Mouse (Mus musculus) intestine, embryonic 15.5 days (tissue): ENCODE measurements around the gene Hist1h1e. TPM values are rescaled to one million over a fixed set of nuclear protein-coding genes. Genes with fewer than 3 reads are reported as not detected.
"Not testable (repeated sequence)": the region's sequence is repeated elsewhere in the genome, so short reads cannot be mapped to it uniquely, and the experiment has no call there.

Source experiments
- ATAC-seq: fragments of 200-750 bp; cut with Nextera tagmentation; 2 replicates; pipeline ENCODE4 v1.8.0; 2017; ENCODE audit warnings: moderate TSS enrichment, moderate library complexity
- H3K27ac ChIP-seq: fragments of 300-500 bp; sonication (generic); 2 replicates; pipeline ENCODE4 v1.5.1; 2015; ENCODE audit warnings: mild to moderate bottlenecking, inconsistent platforms
- H3K27me3 ChIP-seq: fragments of 300-500 bp; sonication (generic); replicated peaks from 2 replicates; pipeline ENCODE4 v1.6.1; 2015; ENCODE audit warnings: inconsistent platforms
- H3K36me3 ChIP-seq: fragments of 300-500 bp; sonication (generic); 2 replicates; pipeline ENCODE4 v1.6.1; 2015; ENCODE audit warnings: inconsistent platforms
- H3K4me1 ChIP-seq: fragments of 300-500 bp; sonication (generic); replicated peaks from 2 replicates; pipeline ENCODE4 v1.6.1; 2015; ENCODE audit warnings: inconsistent platforms
- H3K4me2 ChIP-seq: fragments of 300-500 bp; sonication (generic); replicated peaks from 2 replicates; pipeline ENCODE4 v1.6.1; 2015; ENCODE audit warnings: mild to moderate bottlenecking, inconsistent platforms
- H3K4me3 ChIP-seq: fragments of 300-500 bp; sonication (generic); replicated peaks from 2 replicates; pipeline ENCODE4 v1.5.1; 2015; ENCODE audit warnings: inconsistent platforms
- H3K9ac ChIP-seq: fragments of 300-500 bp; sonication (generic); 2 replicates; pipeline ENCODE4 v1.6.1; 2015; ENCODE audit warnings: inconsistent platforms
- H3K9me3 ChIP-seq: fragments of 300-500 bp; sonication (generic); 2 replicates; pipeline ENCODE4 v1.6.1; 2016; ENCODE audit warnings: inconsistent platforms
- WGBS: fragments of 180-500 bp; shearing (Covaris S2); methylation state at CpG from one replicate; pipeline ENCODE4 v1.1.7; 2015; 5-methylcytosine and 5-hydroxymethylcytosine counted together
- polyA plus RNA-seq: library from polyadenylated mRNA; unstranded; fragments of >200 nt; fragmentation: Nextera tagmentation; extraction: Ambion mirVana; gene quantifications from 2 replicates; pipeline ENCODE4 v1.2.1, GENCODE M21; 2015

Hist1h1e gene
- polyA plus RNA-seq, 1 experiment from 2014 or later = 21.2 TPM

GRCm38 (mm10) chr13:23586099-23586939 lies 36.0 kb downstream of the Hist1h1e start:
- Histone ChIP-seq H3K9ac (peak overlapping the region; percentile 44), H3K4me2 (peak overlapping the region; percentile 63), H3K9me3 (no peaks in the 10 kb centered on the region), H3K27ac (peak overlapping the region; percentile 87), H3K27me3 (no peaks in the 10 kb centered on the region), H3K4me1 (peaks cover 16% of the 10 kb centered on the region; the same call in 1 of the 2 replicates), H3K4me3 (peak overlapping the region; percentile 23), H3K36me3 (no peaks in the 10 kb centered on the region)
- 0 out of 2 replicates have a peak, but pooled peaks have one; percentile 11 for ATAC-seq
- WGBS = 2% methylated on average over 22 of the region's 22 CpGs

GRCm38 (mm10) chr13:23585442-23586098 lies 36.8 kb downstream of the Hist1h1e start:
- H3K4me3 ChIP-seq = peak overlapping the region; percentile 45
- WGBS = under 1% methylated on average over 30 of the region's 36 CpGs
- peak overlapping the region; percentile 51 for H3K9ac ChIP-seq
- peaks cover 16% of the 10 kb centered on the region; the same call in 1 of the 2 replicates for H3K4me1 ChIP-seq
- not testable (repeated sequence) for H3K27me3 ChIP-seq, H3K36me3 ChIP-seq, H3K9me3 ChIP-seq
- peak; percentile 89 for ATAC-seq
- peak overlapping the region; percentile 96 for H3K27ac ChIP-seq
- H3K4me2 ChIP-seq = peak overlapping the region; percentile 68

- ATAC-seq = peak; percentile 18; the same call in 1 of the 2 replicates
- H3K27me3 ChIP-seq = no peaks in the 10 kb centered on the region
- WGBS = under 1% methylated on average over 21 of the region's 21 CpGs
Observed at GRCm38 (mm10) chr13:23585029-23585441, 37.3 kb downstream of the Hist1h1e start.

GRCm38 (mm10) chr13:23584331-23584730 lies 38.0 kb downstream of the Hist1h1e start:
- Histone ChIP-seq H3K27ac (peak overlapping the region; percentile 96), H3K36me3 (no peaks in the 10 kb centered on the region), H3K4me1 (peaks cover 16% of the 10 kb centered on the region; the same call in 1 of the 2 replicates), H3K4me3 (0 out of 2 replicates have a peak overlapping the region, but pooled peaks have one; percentile 45), H3K9ac (peak overlapping the region; percentile 31; the same call in 1 of the 2 replicates), H3K9me3 (no peaks in the 10 kb centered on the region), H3K27me3 (no peaks in the 10 kb centered on the region), H3K4me2 (peak overlapping the region; percentile 68)
- ATAC-seq = no peak

More at GRCm38 (mm10) chr13:23585029-23585441, 37.3 kb downstream of the Hist1h1e start:
- Histone ChIP-seq H3K4me1 (peaks cover 16% of the 10 kb centered on the region; the same call in 1 of the 2 replicates), H3K9me3 (no peaks in the 10 kb centered on the region), H3K4me2 (peak overlapping the region; percentile 68), H3K27ac (peak overlapping the region; percentile 96), H3K9ac (peak overlapping the region; percentile 51), H3K4me3 (peak overlapping the region; percentile 45), H3K36me3 (no peaks in the 10 kb centered on the region)

- Histone ChIP-seq H3K27ac (peak overlapping the region; percentile 65), H3K27me3 (no peaks in the 10 kb centered on the region), H3K4me1 (peaks cover 16% of the 10 kb centered on the region; the same call in 1 of the 2 replicates), H3K9ac (no peak overlapping the region), H3K36me3 (no peaks in the 10 kb centered on the region), H3K9me3 (no peaks in the 10 kb centered on the region), H3K4me2 (peak overlapping the region; percentile 6; the same call in 1 of the 2 replicates), H3K4me3 (no peak overlapping the region)
- ATAC-seq = no peak
Observed at GRCm38 (mm10) chr13:23583387-23584068, 38.8 kb downstream of the Hist1h1e start.

GRCm38 (mm10) chr13:23582219-23583056 lies 39.9 kb downstream of the Hist1h1e start:
- no peak for ATAC-seq
- no peaks in the 10 kb centered on the region for H3K36me3 ChIP-seq
- WGBS = 11% methylated on average over 6 of the region's 6 CpGs
- H3K9ac ChIP-seq = peak overlapping the region; percentile 62
- H3K9me3 ChIP-seq = no peaks in the 10 kb centered on the region
- peaks cover 16% of the 10 kb centered on the region; the same call in 1 of the 2 replicates for H3K4me1 ChIP-seq
- no peaks in the 10 kb centered on the region for H3K27me3 ChIP-seq
- H3K4me3 ChIP-seq = peak overlapping the region; percentile 51
- H3K4me2 ChIP-seq = peak overlapping the region; percentile 75
- H3K27ac ChIP-seq = peak overlapping the region; percentile 86

GRCm38 (mm10) chr13:23581408-23582218 lies 40.7 kb downstream of the Hist1h1e start, which contains the start of gene Hist1h4d:
Gene Hist1h4d (plus strand): TSS chr13:23581598.
- peak within 1 kb of the TSS; percentile 86 for H3K27ac ChIP-seq
- H3K27me3 ChIP-seq = no peaks in the 10 kb centered on the region
- H3K9ac ChIP-seq = peak within 1 kb of the TSS; percentile 62
- peak within 1 kb of the TSS; percentile 51 for H3K4me3 ChIP-seq
- WGBS = under 1% methylated on average over 43 of the region's 43 CpGs
- peaks cover 14% of the 10 kb centered on the region; the same call in 1 of the 2 replicates for H3K4me1 ChIP-seq
- no peaks in the 10 kb centered on the region for H3K9me3 ChIP-seq
- peak; percentile 92 for ATAC-seq
- H3K4me2 ChIP-seq = peak within 1 kb of the TSS; percentile 75
- H3K36me3 ChIP-seq = no peaks in the 10 kb centered on the region

- no peak overlapping the region for H3K27ac ChIP-seq
- ATAC-seq = no peak
- no peaks in the 10 kb centered on the region for H3K9me3 ChIP-seq
- H3K4me2 ChIP-seq = no peak overlapping the region
- 92% methylated on average over 1 of the region's 1 CpGs for WGBS
- H3K36me3 ChIP-seq = no peaks in the 10 kb centered on the region
- no peak overlapping the region for H3K9ac ChIP-seq
- no peaks in the 10 kb centered on the region for H3K27me3 ChIP-seq
- peaks cover 6% of the 10 kb centered on the region; the same call in 1 of the 2 replicates for H3K4me1 ChIP-seq
- no peak overlapping the region for H3K4me3 ChIP-seq
Observed at GRCm38 (mm10) chr13:23577835-23578234, 44.5 kb downstream of the Hist1h1e start.

- H3K4me1 ChIP-seq = 0 out of 2 replicates have a peak, but pooled peaks cover 3% of the 10 kb centered on the region
- no peaks in the 10 kb centered on the region for H3K27me3 ChIP-seq
- peak overlapping the region; percentile 84 for H3K27ac ChIP-seq
- H3K4me3 ChIP-seq = peak overlapping the region; percentile 42
- no peaks in the 10 kb centered on the region for H3K9me3 ChIP-seq
- WGBS = 31% methylated on average over 6 of the region's 6 CpGs
- no peaks in the 10 kb centered on the region for H3K36me3 ChIP-seq
- peak overlapping the region; percentile 69 for H3K4me2 ChIP-seq
- ATAC-seq = no peak
- peak overlapping the region; percentile 65; the same call in 1 of the 2 replicates for H3K9ac ChIP-seq
Observed at GRCm38 (mm10) chr13:23576906-23577639, 45.3 kb downstream of the Hist1h1e start.

GRCm38 (mm10) chr13:23576351-23576881 lies 45.9 kb downstream of the Hist1h1e start:
- Histone ChIP-seq H3K4me2 (peak overlapping the region; percentile 69), H3K9ac (peak overlapping the region; percentile 65), H3K4me3 (peak overlapping the region; percentile 42), H3K4me1 (no peaks in the 10 kb centered on the region), H3K36me3 (no peaks in the 10 kb centered on the region), H3K27ac (peak overlapping the region; percentile 84), H3K9me3 (no peaks in the 10 kb centered on the region), H3K27me3 (no peaks in the 10 kb centered on the region)
- ATAC-seq = no peak
- 8% methylated on average over 7 of the region's 7 CpGs for WGBS
